Mouse (Mus musculus): Measurements from ENCODE around the gene Olfr670. TPM values are rescaled to one million over a fixed set of nuclear protein-coding genes. Genes with fewer than 3 reads are reported as not detected.

Gene Olfr670
- polyA plus RNA-seq, 1 experiment from 2014 or later, result not detected

Other genes starting within 250 kb of the Olfr670 start
- gene Usp17le, start 185.2 kb downstream of the Olfr670 start, polyA plus RNA-seq (2014; fragmentation: Nextera tagmentation; extraction: Ambion mirVana), result not detected in 2 replicates
- gene Usp17lb, start 120.0 kb downstream of the Olfr670 start, polyA plus RNA-seq (2014; fragmentation: Nextera tagmentation; extraction: Ambion mirVana), result not detected in 2 replicates
- not detected in 2 replicates for gene Usp17la, start 105.6 kb downstream of the Olfr670 start, polyA plus RNA-seq (2014; fragmentation: Nextera tagmentation; extraction: Ambion mirVana)
- gene Olfr665, start 84.6 kb downstream of the Olfr670 start, polyA plus RNA-seq (2014; fragmentation: Nextera tagmentation; extraction: Ambion mirVana), result not detected in 2 replicates
- not detected in 2 replicates for gene Olfr666, start 66.7 kb downstream of the Olfr670 start, polyA plus RNA-seq (2014; fragmentation: Nextera tagmentation; extraction: Ambion mirVana)
- gene Olfr667, start 41.1 kb downstream of the Olfr670 start, polyA plus RNA-seq (2014; fragmentation: Nextera tagmentation; extraction: Ambion mirVana), result not detected in 2 replicates
- gene Olfr668, start 34.6 kb downstream of the Olfr670 start, polyA plus RNA-seq (2014; fragmentation: Nextera tagmentation; extraction: Ambion mirVana), result not detected in 2 replicates
- not detected in 2 replicates for gene Olfr669, start 28.4 kb downstream of the Olfr670 start, polyA plus RNA-seq (2014; fragmentation: Nextera tagmentation; extraction: Ambion mirVana)
- not detected in 2 replicates for gene Olfr671, start 16.5 kb upstream of the Olfr670 start, polyA plus RNA-seq (2014; fragmentation: Nextera tagmentation; extraction: Ambion mirVana)
- not detected in 2 replicates for gene Olfr672, start 39.4 kb upstream of the Olfr670 start, polyA plus RNA-seq (2014; fragmentation: Nextera tagmentation; extraction: Ambion mirVana)
- not detected in 2 replicates for gene Olfr675, start 65.8 kb upstream of the Olfr670 start, polyA plus RNA-seq (2014; fragmentation: Nextera tagmentation; extraction: Ambion mirVana)
- gene Olfr676, start 70.1 kb upstream of the Olfr670 start, polyA plus RNA-seq (2014; fragmentation: Nextera tagmentation; extraction: Ambion mirVana), result not detected in 2 replicates
- gene Olfr677, start 88.8 kb upstream of the Olfr670 start, polyA plus RNA-seq (2014; fragmentation: Nextera tagmentation; extraction: Ambion mirVana), result not detected in 2 replicates
- not detected in 2 replicates for gene Olfr678, start 101.9 kb upstream of the Olfr670 start, polyA plus RNA-seq (2014; fragmentation: Nextera tagmentation; extraction: Ambion mirVana)
- not detected in 2 replicates for gene Olfr679, start 118.6 kb upstream of the Olfr670 start, polyA plus RNA-seq (2014; fragmentation: Nextera tagmentation; extraction: Ambion mirVana)
- gene Olfr680-ps1, start 130.2 kb upstream of the Olfr670 start, polyA plus RNA-seq (2014; fragmentation: Nextera tagmentation; extraction: Ambion mirVana), result not detected in 2 replicates
- gene Olfr681, start 154.2 kb upstream of the Olfr670 start, polyA plus RNA-seq (2014; fragmentation: Nextera tagmentation; extraction: Ambion mirVana), result not detected in 2 replicates
- gene Olfr683, start 184.4 kb upstream of the Olfr670 start, polyA plus RNA-seq (2014; fragmentation: Nextera tagmentation; extraction: Ambion mirVana), result not detected in 2 replicates
- gene Olfr684, start 201.0 kb upstream of the Olfr670 start, polyA plus RNA-seq (2014; fragmentation: Nextera tagmentation; extraction: Ambion mirVana), result not detected in 2 replicates
- not detected in 2 replicates for gene Olfr685, start 223.4 kb upstream of the Olfr670 start, polyA plus RNA-seq (2014; fragmentation: Nextera tagmentation; extraction: Ambion mirVana)
- gene Olfr686, start 244.9 kb upstream of the Olfr670 start, polyA plus RNA-seq (2014; fragmentation: Nextera tagmentation; extraction: Ambion mirVana), result not detected in 2 replicates